Mouse (Mus musculus) hindbrain, embryonic 11.5 days (tissue): ENCODE data around the gene Hnf4a. TPM values are rescaled to one million over a fixed set of nuclear protein-coding genes. Genes with fewer than 3 reads are reported as not detected.

Source experiments
- ATAC-seq: fragments of 200-750 bp; cut with Nextera tagmentation; 2 replicates; pipeline ENCODE4 v1.8.0; 2017; ENCODE audit warnings: mild to moderate bottlenecking, moderate TSS enrichment, moderate library complexity; ENCODE audit not compliant: low FRiP score
- DNase-seq: peaks from one replicate; pipeline ENCODE4 v3.0.0-alpha.2; 2015; ENCODE audit warnings: low spot score
- H3K27ac ChIP-seq: fragments of 300-500 bp; sonication (generic); 2 replicates; pipeline ENCODE4 v1.5.1; 2014; ENCODE audit warnings: mild to moderate bottlenecking, low read depth, low read length
- H3K27me3 ChIP-seq: fragments of 300-500 bp; sonication (generic); 2 replicates; pipeline ENCODE4 v1.6.1; 2014; ENCODE audit warnings: mild to moderate bottlenecking, low read length, moderate library complexity, mixed read lengths; ENCODE audit not compliant: control insufficient read depth, insufficient read depth
- H3K36me3 ChIP-seq: fragments of 300-500 bp; sonication (generic); 2 replicates; pipeline ENCODE4 v1.6.1; 2014; ENCODE audit warnings: mild to moderate bottlenecking, low read length, moderate library complexity, mixed read lengths; ENCODE audit not compliant: control insufficient read depth, insufficient read depth
- H3K4me1 ChIP-seq: fragments of 300-500 bp; sonication (generic); replicated peaks from 2 replicates; pipeline ENCODE4 v1.6.1; 2014; ENCODE audit warnings: low read length, mixed read lengths; ENCODE audit not compliant: control insufficient read depth, insufficient read depth
- H3K4me2 ChIP-seq: fragments of 300-500 bp; sonication (generic); replicated peaks from 2 replicates; pipeline ENCODE4 v1.6.1; 2014; ENCODE audit warnings: mild to moderate bottlenecking, low read depth, low read length
- H3K4me3 ChIP-seq: fragments of 300-500 bp; sonication (generic); 2 replicates; pipeline ENCODE4 v1.5.1; 2014; ENCODE audit warnings: low read depth, low read length
- H3K9ac ChIP-seq: fragments of 300-500 bp; sonication (generic); 2 replicates; pipeline ENCODE4 v1.6.1; 2014; ENCODE audit warnings: low read depth, low read length
- H3K9me3 ChIP-seq: fragments of 300-500 bp; sonication (generic); 2 replicates; pipeline ENCODE4 v1.6.1; 2016; ENCODE audit warnings: low read length; ENCODE audit not compliant: control insufficient read depth
- WGBS: fragments of 180-500 bp; shearing (Covaris S2); extraction: QIAGEN DNeasy Blood & Tissue Kit; methylation state at CpG from one replicate; pipeline ENCODE4 v1.1.7; 2014; 5-methylcytosine and 5-hydroxymethylcytosine counted together
- polyA plus RNA-seq: library from polyadenylated mRNA; unstranded; fragments of >200 nt; fragmentation: Nextera tagmentation; extraction: Ambion mirVana; gene quantifications from 2 replicates; pipeline ENCODE4 v1.2.1, GENCODE M21; 2014

Hnf4a gene
- polyA plus RNA-seq, 1 experiment from 2014 or later, result not detected

GRCm38 (mm10) chr2:163599226-163599625, 92.6 kb downstream of the Hnf4a start:
- no peaks in the 10 kb centered on the region for H3K36me3 ChIP-seq
- ATAC-seq (no peak), DNase-seq (peak; percentile 80)
- no peak overlapping the region for H3K27ac ChIP-seq
- no peaks in the 10 kb centered on the region; the same call in 1 of the 2 replicates for H3K4me1 ChIP-seq
- no peaks in the 10 kb centered on the region for H3K27me3 ChIP-seq
- no peak overlapping the region for H3K4me2 ChIP-seq
- WGBS, result 4% methylated on average over 1 of the region's 1 CpGs
- H3K9ac ChIP-seq, result no peak overlapping the region
- no peaks in the 10 kb centered on the region for H3K9me3 ChIP-seq
- H3K4me3 ChIP-seq, result no peak overlapping the region

DNA sequence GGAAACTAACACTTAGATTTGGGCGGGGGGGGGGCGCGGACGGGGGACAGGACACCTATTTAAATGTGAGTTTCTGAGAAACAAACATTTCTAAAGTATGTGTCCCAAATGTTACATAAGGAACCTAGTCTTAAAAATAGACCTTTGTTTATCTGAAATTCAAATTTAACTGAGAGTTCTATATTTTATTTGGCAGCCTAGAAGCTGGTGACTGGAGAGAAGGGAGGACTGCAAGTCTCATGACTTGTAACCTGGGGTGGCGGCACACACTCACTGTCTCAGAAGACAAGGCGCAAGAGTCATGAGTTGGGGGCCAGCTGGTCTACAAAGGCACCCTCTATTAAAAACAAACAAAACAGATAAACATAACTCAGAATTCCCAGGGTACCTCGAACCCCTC, 94.5 kb downstream of the Hnf4a start:
- H3K36me3 ChIP-seq, result no peaks in the 10 kb centered on the region
- no peak for ATAC-seq
- DNase-seq, result no peak
- no peak overlapping the region for H3K9ac ChIP-seq
- no peak overlapping the region for H3K27ac ChIP-seq
- H3K27me3 ChIP-seq, result no peaks in the 10 kb centered on the region
- H3K9me3 ChIP-seq, result no peaks in the 10 kb centered on the region
- 95% methylated on average over 7 of the region's 7 CpGs for WGBS
- no peak overlapping the region for H3K4me2 ChIP-seq
- H3K4me3 ChIP-seq, result no peak overlapping the region
- H3K4me1 ChIP-seq, result no peaks in the 10 kb centered on the region; the same call in 1 of the 2 replicates

GRCm38 (mm10) chr2:163601712-163602100, 95.1 kb downstream of the Hnf4a start:
- WGBS, result 81% methylated on average over 7 of the region's 7 CpGs
- ATAC-seq (no peak), DNase-seq (no peak)
- Histone ChIP-seq H3K4me3 (peak overlapping the region; percentile 82; the same call in 1 of the 2 replicates), H3K9ac (no peak overlapping the region), H3K4me1 (no peaks in the 10 kb centered on the region; the same call in 1 of the 2 replicates), H3K27me3 (no peaks in the 10 kb centered on the region), H3K27ac (no peak overlapping the region), H3K9me3 (no peaks in the 10 kb centered on the region), H3K36me3 (no peaks in the 10 kb centered on the region), H3K4me2 (peak overlapping the region; percentile 87)

- Histone ChIP-seq H3K9ac (peak within 1 kb of the TSS; percentile 93), H3K4me2 (peak within 1 kb of the TSS; percentile 87), H3K4me1 (no peaks in the 10 kb centered on the region; the same call in 1 of the 2 replicates), H3K27ac (peak within 1 kb of the TSS; percentile 92), H3K27me3 (no peaks in the 10 kb centered on the region), H3K36me3 (no peaks in the 10 kb centered on the region), H3K4me3 (peak within 1 kb of the TSS; percentile 82), H3K9me3 (no peaks in the 10 kb centered on the region)
- DNase-seq, result peak; percentile 91
- peak; percentile 94 for ATAC-seq
- 1% methylated on average over 55 of the region's 57 CpGs for WGBS
Observed at GRCm38 (mm10) chr2:163602101-163602971, 95.7 kb downstream of the Hnf4a start, which contains the start of gene Ttpal. Gene Ttpal, plus strand, starts transcription at chr2:163602314.

GRCm38 (mm10) chr2:163606161-163606560, 99.6 kb downstream of the Hnf4a start:
- Histone ChIP-seq H3K9me3 (no peaks in the 10 kb centered on the region), H3K27me3 (no peaks in the 10 kb centered on the region), H3K9ac (no peak overlapping the region), H3K4me3 (no peak overlapping the region), H3K4me1 (no peaks in the 10 kb centered on the region; the same call in 1 of the 2 replicates), H3K27ac (no peak overlapping the region), H3K36me3 (no peaks in the 10 kb centered on the region), H3K4me2 (no peak overlapping the region)
- 87% methylated on average over 7 of the region's 7 CpGs for WGBS
- DNase-seq (no peak), ATAC-seq (no peak)

DNA sequence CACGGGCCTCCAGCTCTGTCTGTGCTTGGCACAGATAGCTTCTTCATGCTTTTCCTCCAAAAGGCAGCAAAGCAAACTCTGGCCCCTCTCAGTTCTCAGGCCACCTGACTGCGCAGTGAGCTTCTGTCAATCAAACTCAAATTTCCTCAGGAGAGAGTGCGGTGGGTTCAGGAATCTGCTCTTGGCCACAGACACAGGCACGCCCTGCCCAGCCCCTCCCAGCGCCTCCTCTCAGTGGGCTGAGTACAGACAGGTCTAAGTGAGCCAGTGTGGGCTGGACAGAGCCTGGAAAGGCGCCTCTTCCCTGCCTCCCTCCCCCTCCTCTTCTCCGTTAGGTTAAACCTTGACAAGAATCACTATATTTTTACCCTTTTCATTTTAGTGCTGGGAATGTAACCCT, 101.4 kb downstream of the Hnf4a start:
- Histone ChIP-seq H3K27me3 (no peaks in the 10 kb centered on the region), H3K36me3 (no peaks in the 10 kb centered on the region), H3K9ac (no peak overlapping the region), H3K9me3 (no peaks in the 10 kb centered on the region), H3K27ac (no peak overlapping the region), H3K4me2 (no peak overlapping the region), H3K4me3 (no peak overlapping the region), H3K4me1 (no peaks in the 10 kb centered on the region; the same call in 1 of the 2 replicates)
- DNase-seq (no peak), ATAC-seq (no peak)
- WGBS, result 84% methylated on average over 7 of the region's 7 CpGs

GRCm38 (mm10) chr2:163609281-163609975, 102.8 kb downstream of the Hnf4a start:
- DNase-seq (no peak), ATAC-seq (no peak)
- 89% methylated on average over 12 of the region's 12 CpGs for WGBS
- Histone ChIP-seq H3K27me3 (no peaks in the 10 kb centered on the region), H3K4me1 (no peaks in the 10 kb centered on the region), H3K4me3 (no peak overlapping the region), H3K9me3 (no peaks in the 10 kb centered on the region), H3K36me3 (no peaks in the 10 kb centered on the region), H3K27ac (no peak overlapping the region), H3K4me2 (no peak overlapping the region), H3K9ac (no peak overlapping the region)

DNA sequence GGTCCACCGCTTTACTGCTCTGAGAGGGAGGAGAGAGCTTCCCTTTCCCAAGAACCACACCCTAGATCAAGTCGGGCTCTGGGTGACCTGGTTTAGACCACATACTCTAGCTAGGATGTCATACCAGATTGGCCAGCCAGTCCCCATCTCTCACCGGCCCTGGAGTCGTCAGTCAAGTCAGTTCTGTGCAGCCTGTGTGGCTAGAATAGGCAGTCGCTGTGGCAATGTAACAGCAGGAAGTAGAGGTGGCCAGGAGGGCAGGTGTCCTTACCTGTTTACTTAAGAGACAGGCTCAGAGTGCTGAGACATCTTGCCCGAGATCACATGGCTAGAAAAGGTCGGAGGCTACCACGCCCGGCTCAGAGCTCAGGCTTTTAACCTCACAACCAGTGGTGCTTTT, 104.6 kb downstream of the Hnf4a start:
- WGBS, result 80% methylated on average over 9 of the region's 9 CpGs
- H3K27me3 ChIP-seq, result no peaks in the 10 kb centered on the region
- ATAC-seq (no peak), DNase-seq (no peak)
- H3K9ac ChIP-seq, result no peak overlapping the region
- no peak overlapping the region for H3K4me3 ChIP-seq
- H3K36me3 ChIP-seq, result no peaks in the 10 kb centered on the region
- no peak overlapping the region for H3K27ac ChIP-seq
- no peaks in the 10 kb centered on the region for H3K9me3 ChIP-seq
- no peak overlapping the region for H3K4me2 ChIP-seq
- H3K4me1 ChIP-seq, result no peaks in the 10 kb centered on the region
